Mouse (Mus musculus) heart, adult 2 months (tissue): ENCODE measurements around the gene Isx. TPM values are rescaled to one million over a fixed set of nuclear protein-coding genes. Genes with fewer than 3 reads are reported as not detected.

Experiments used
- DNase-seq, 2 experiments: peaks; one replicate each; pipeline ENCODE4 v3.0.0; 2021
- H3K27ac ChIP-seq: fragments of 200-600 bp; 2 replicates; pipeline ENCODE4 v1.8.1; 2022
- H3K27me3 ChIP-seq: fragments of 200-500 bp; 2 replicates; pipeline ENCODE4 v1.6.1; 2012; ENCODE audit warnings: mild to moderate bottlenecking, low read length, inconsistent platforms, mixed read lengths; ENCODE audit not compliant: control insufficient read depth, insufficient read depth
- H3K36me3 ChIP-seq: fragments of 200-500 bp; 2 replicates; pipeline ENCODE4 v1.6.1; 2012; ENCODE audit warnings: low read length, inconsistent platforms; ENCODE audit not compliant: control insufficient read depth, insufficient read depth
- H3K4me1 ChIP-seq: fragments of 200-500 bp; 2 replicates; pipeline ENCODE4 v1.6.1; 2011; ENCODE audit warnings: low read length; ENCODE audit not compliant: control insufficient read depth, insufficient read depth
- H3K4me3 ChIP-seq: fragments of 200-600 bp; 2 replicates; pipeline ENCODE4 v1.8.1; 2022
- H3K79me2 ChIP-seq: fragments of 200-500 bp; replicated peaks from 2 replicates; pipeline ENCODE4 v1.6.1; 2012; ENCODE audit warnings: mild to moderate bottlenecking, inconsistent platforms, low read length, moderate library complexity, mixed read lengths; ENCODE audit not compliant: control insufficient read depth, insufficient read depth
- H3K9ac ChIP-seq: fragments of 200-500 bp; 2 replicates; pipeline ENCODE4 v1.6.1; 2012; ENCODE audit warnings: low read depth, mild to moderate bottlenecking, control low read depth, inconsistent platforms, low read length, mixed read lengths
- CTCF ChIP-seq: fragments of 200-600 bp; IDR thresholded peaks from 2 replicates; pipeline ENCODE4 v1.8.1; 2022; ENCODE audit warnings: antibody characterized with exemption, mild to moderate bottlenecking, moderate library complexity
- EP300 ChIP-seq: fragments of 200-500 bp; IDR thresholded peaks from 2 replicates; pipeline ENCODE4 v1.6.1; 2011; ENCODE audit warnings: low read depth, low read length, control low read depth; ENCODE audit not compliant: insufficient read depth
- POLR2A ChIP-seq: fragments of 200-500 bp; IDR thresholded peaks from 2 replicates; pipeline ENCODE4 v1.6.1; 2011; ENCODE audit warnings: mild to moderate bottlenecking, low read depth, low read length, control low read depth; ENCODE audit not compliant: insufficient read depth
- whole genome bisulfite sequencing: fragments of 180-500 bp; shearing (Covaris S2); methylation state at CpG from one replicate; pipeline ENCODE4 v1.1.7; 2018; 5-methylcytosine and 5-hydroxymethylcytosine counted together
- intact Hi-C: fragments of 180-260 bp; cut with DNase I; formaldehyde crosslinking; loops from one replicate; pipeline ENCODE4 v1.15.1; 2025
- polyA plus RNA-seq: library from polyadenylated mRNA; depleted of rRNA; stranded (reverse); fragments of >200 nt; gene quantifications from 2 replicates; pipeline ENCODE4 v1.2.3, GENCODE M21; 2012
- total RNA-seq, 2 experiments: library from RNA; stranded (reverse); gene quantifications; 2 replicates each; pipeline ENCODE4 v1.2.3; 2021

Gene Isx
- total and polyA plus RNA-seq, 3 experiments, result 0.18 TPM; not detected in 1

DNA sequence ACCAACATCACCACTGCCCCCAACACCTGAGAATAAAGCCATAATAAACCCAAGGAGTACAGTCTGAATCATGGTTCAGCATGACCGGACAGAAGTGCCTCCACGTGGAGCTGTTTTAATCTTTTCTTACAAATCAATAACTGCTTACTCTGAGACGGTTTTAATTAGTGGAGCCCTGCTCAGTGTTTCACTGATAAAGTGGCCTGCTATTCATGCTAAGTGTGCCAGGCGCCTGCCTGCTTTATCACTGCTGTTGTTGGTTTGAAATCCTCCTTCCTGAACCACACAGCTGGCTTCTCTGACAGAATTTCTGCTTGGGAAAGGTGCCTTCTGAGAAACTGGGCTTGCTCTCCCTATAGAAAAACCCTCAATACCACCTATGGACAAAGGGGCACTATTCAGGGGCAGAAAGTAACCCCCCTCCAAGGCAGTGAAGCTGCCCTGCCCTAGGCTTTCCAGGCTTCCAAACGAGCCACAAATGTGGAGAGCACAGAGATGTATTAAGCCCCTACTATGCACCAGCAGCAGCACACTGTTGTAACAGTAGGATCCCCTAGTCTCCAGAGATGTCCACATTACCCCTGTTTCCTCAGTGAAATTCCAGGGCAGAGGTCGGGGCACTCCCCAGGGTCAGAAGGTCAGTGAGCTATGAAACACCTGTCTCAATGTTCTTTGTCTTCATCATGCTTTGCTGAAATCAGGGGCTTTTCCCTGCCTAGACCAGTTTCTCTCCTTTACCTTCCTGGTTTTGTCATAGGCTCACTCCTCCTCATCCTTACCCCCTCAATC is 30.3 kb downstream of the Isx start:
- no peak overlapping the region for H3K27ac ChIP-seq
- no peaks in the 10 kb centered on the region for H3K27me3 ChIP-seq
- H3K36me3 ChIP-seq, result no peaks in the 10 kb centered on the region
- H3K79me2 ChIP-seq, result no peaks in the 10 kb centered on the region
- TF ChIP-seq POLR2A, result no peak
- no peak for TF ChIP-seq CTCF
- TF ChIP-seq EP300, result no peak
- intact Hi-C loops, result no loop called here
- 44% methylated on average over 6 of the region's 6 CpGs for WGBS
- DNase-seq, result no peak
- no peak overlapping the region for H3K4me3 ChIP-seq
- no peak overlapping the region for H3K9ac ChIP-seq
- no peaks in the 10 kb centered on the region for H3K4me1 ChIP-seq

DNA sequence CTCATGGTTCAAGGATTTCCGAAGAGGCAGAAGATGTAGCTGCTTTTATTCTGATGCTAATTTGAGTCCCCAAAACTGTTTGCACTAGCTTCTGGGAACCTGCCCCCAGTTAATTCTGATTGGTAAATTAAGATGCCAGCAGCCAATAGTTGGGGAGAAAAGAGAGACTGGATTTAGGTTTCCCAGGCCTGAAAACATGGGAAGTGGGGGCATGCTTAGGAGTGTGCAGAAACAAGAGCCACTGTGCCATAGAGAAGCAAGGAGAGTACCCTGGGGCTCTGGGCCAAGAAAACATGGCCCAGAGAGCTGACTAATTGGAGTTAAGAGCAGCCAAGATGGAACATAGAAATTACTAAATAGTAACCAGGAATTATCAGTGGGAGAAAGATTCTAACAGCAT is 33.4 kb downstream of the Isx start:
- H3K4me3 ChIP-seq, result no peak overlapping the region
- no peaks in the 10 kb centered on the region for H3K27me3 ChIP-seq
- no peaks in the 10 kb centered on the region for H3K4me1 ChIP-seq
- intact Hi-C loops, result no loop called here
- no peak for DNase-seq
- 68% methylated on average over 1 of the region's 1 CpGs for WGBS
- H3K27ac ChIP-seq, result no peak overlapping the region
- H3K36me3 ChIP-seq, result no peaks in the 10 kb centered on the region
- H3K9ac ChIP-seq, result no peak overlapping the region
- no peaks in the 10 kb centered on the region for H3K79me2 ChIP-seq
- TF ChIP-seq CTCF (no peak), POLR2A (no peak), EP300 (no peak)

DNA sequence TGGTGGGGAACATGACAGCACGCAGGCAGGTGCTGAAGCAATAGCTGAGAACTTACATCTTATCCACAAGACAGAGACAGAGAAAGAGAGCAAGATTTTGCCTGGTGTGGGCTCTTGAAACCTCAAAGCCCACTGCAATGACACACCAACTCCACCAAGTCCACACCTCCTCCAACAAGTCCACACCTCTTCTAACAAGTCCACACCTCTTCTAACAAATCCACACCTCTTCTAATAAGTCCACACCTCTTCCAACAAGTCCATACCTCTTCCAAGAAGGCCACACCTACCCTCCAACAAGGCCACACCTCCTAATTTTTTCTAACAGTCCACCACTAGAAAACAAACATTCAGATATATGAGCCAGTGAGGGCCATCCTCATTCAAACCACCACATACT is 37.7 kb downstream of the Isx start:
- H3K4me1 ChIP-seq, result no peaks in the 10 kb centered on the region
- H3K4me3 ChIP-seq, result no peak overlapping the region
- 88% methylated on average over 1 of the region's 1 CpGs for WGBS
- DNase-seq, result no peak
- TF ChIP-seq EP300, result no peak
- no peak for TF ChIP-seq CTCF
- TF ChIP-seq POLR2A, result no peak
- intact Hi-C loops, result no loop called here
- no peaks in the 10 kb centered on the region for H3K79me2 ChIP-seq
- H3K27ac ChIP-seq, result no peak overlapping the region
- H3K36me3 ChIP-seq, result no peaks in the 10 kb centered on the region
- H3K27me3 ChIP-seq, result no peaks in the 10 kb centered on the region
- H3K9ac ChIP-seq, result no peak overlapping the region

- intact Hi-C loops, result no loop called here
Measured at GRCm38 (mm10) chr8:74920691-74921421, 47.9 kb downstream of the Isx start.

GRCm38 (mm10) chr8:74921882-74922518 is 49.0 kb downstream of the Isx start:
- no peaks in the 10 kb centered on the region for H3K36me3 ChIP-seq
- no peaks in the 10 kb centered on the region for H3K4me1 ChIP-seq
- TF ChIP-seq POLR2A (no peak), CTCF (0 out of 2 replicates have a peak, but pooled peaks have one; percentile 8), EP300 (no peak)
- no peaks in the 10 kb centered on the region for H3K27me3 ChIP-seq
- intact Hi-C loops, result no loop called here
- 70% methylated on average over 4 of the region's 4 CpGs for WGBS
- no peaks in the 10 kb centered on the region for H3K79me2 ChIP-seq
- no peak overlapping the region for H3K27ac ChIP-seq
- no peak overlapping the region for H3K4me3 ChIP-seq
- no peak for DNase-seq
- H3K9ac ChIP-seq, result no peak overlapping the region

More at GRCm38 (mm10) chr8:74920691-74921421, 47.9 kb downstream of the Isx start:
- TF ChIP-seq EP300, result no peak
- TF ChIP-seq POLR2A, result no peak
- no peak for TF ChIP-seq CTCF
- Histone ChIP-seq H3K27ac (no peak overlapping the region), H3K36me3 (no peaks in the 10 kb centered on the region), H3K9ac (no peak overlapping the region), H3K4me3 (no peak overlapping the region), H3K79me2 (no peaks in the 10 kb centered on the region), H3K27me3 (no peaks in the 10 kb centered on the region), H3K4me1 (no peaks in the 10 kb centered on the region)
- WGBS, result 54% methylated on average over 8 of the region's 8 CpGs
- DNase-seq, result no peak

- 57% methylated on average over 1 of the region's 1 CpGs for WGBS
- no peaks in the 10 kb centered on the region for H3K36me3 ChIP-seq
- H3K9ac ChIP-seq, result no peak overlapping the region
- TF ChIP-seq CTCF, result no peak
- no peak for TF ChIP-seq EP300
- no peak for TF ChIP-seq POLR2A
- no peaks in the 10 kb centered on the region for H3K4me1 ChIP-seq
- no peak for DNase-seq
- no peaks in the 10 kb centered on the region for H3K27me3 ChIP-seq
- intact Hi-C loops, result no loop called here
- H3K27ac ChIP-seq, result no peak overlapping the region
- H3K79me2 ChIP-seq, result no peaks in the 10 kb centered on the region
- H3K4me3 ChIP-seq, result no peak overlapping the region
Measured at GRCm38 (mm10) chr8:74927940-74928339, 55.0 kb downstream of the Isx start.
